Mouse (Mus musculus): ENCODE data around the gene A630001G21Rik.

DNA sequence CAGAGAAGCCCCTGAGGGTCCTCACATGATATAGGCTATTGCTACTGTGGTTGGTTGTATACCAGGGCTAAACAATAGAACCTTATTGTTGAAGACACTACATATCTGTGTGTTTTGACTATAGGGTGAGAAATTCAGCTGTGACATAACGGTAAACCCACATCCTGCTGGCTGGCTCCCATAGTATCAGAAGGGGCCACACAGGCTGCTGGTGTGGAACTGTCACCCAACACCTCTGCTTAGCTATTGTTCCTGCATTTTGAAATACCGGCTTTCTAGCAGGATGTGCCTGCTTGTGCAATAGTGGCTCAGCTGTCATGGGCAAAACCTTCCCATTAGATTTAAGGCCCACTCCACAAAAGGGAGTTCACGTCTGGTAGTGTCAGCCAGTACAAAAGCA, 45.9 kb downstream of the A630001G21Rik start:
- no peak for TF ChIP-seq CTCF (IDR thresholded peaks at IDR 0.05; ENCODE audit: control insufficient read depth, insufficient read depth, low read length)
- TF ChIP-seq POLR2A (IDR thresholded peaks at IDR 0.05; ENCODE audit: borderline replicate concordance, control insufficient read depth, low read depth, low read length), result no peak
